Mouse (Mus musculus) retina, adult 2 months (tissue): ENCODE results near the gene Cdh22.

Source experiments
- DNase-seq: peaks from one replicate; pipeline ENCODE4 v3.0.0-alpha.2; 2012; ENCODE audit warnings: low read depth, low spot score

Gene Cdh22

DNA sequence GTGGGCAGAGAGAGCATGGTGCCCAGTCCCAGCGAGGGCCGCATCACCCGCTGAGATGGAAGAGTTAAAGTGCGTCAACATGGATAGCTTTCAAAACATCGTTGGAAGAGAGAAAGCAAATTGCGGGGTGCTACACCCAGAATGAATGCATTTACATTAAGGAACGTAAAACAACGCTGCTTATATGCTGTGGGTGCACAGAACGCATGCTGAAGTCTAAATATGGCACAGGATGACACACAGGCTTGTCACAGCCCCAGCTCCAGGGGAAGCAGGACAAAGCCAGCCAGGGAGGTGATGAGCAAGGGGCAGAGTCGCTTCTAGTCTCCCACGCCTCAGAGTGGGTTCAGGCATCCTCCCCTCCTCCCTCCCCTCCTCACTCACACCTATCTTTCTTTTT, 27.0 kb downstream of the Cdh22 start:
- no peak for DNase-seq

GRCm38 (mm10) chr2:165207086-165207485, 27.6 kb downstream of the Cdh22 start:
- no peak for DNase-seq

DNA sequence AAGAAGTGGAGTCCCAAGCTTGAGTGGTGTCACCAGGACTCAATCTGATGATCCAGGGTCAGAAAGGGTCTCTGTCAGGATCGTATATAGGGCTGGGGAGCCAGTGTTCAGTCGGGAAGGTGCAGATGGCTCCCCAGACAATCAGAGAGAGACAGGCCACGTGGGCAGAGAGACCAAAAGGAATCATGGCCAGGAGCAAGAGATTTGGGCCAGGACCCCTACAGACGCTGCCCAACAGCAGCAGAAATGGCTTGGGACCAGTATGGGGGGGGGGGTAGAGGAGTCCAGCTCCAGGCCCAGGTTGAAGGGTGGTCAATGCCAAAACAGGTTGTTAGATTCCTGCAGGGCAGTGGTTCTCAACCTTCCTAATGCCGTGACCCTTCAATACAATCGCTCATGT, 29.2 kb downstream of the Cdh22 start:
- no peak for DNase-seq

GRCm38 (mm10) chr2:165204931-165205330, 29.7 kb downstream of the Cdh22 start:
- DNase-seq = no peak

- no peak for DNase-seq
Measured at GRCm38 (mm10) chr2:165201761-165202751, 32.6 kb downstream of the Cdh22 start.

- no peak for DNase-seq
Measured at GRCm38 (mm10) chr2:165197546-165197945, 37.1 kb downstream of the Cdh22 start.

- no peak for DNase-seq
Measured at GRCm38 (mm10) chr2:165195411-165196182, 39.1 kb downstream of the Cdh22 start.

- DNase-seq = no peak
Measured at GRCm38 (mm10) chr2:165191483-165191882, 43.2 kb downstream of the Cdh22 start.

DNA sequence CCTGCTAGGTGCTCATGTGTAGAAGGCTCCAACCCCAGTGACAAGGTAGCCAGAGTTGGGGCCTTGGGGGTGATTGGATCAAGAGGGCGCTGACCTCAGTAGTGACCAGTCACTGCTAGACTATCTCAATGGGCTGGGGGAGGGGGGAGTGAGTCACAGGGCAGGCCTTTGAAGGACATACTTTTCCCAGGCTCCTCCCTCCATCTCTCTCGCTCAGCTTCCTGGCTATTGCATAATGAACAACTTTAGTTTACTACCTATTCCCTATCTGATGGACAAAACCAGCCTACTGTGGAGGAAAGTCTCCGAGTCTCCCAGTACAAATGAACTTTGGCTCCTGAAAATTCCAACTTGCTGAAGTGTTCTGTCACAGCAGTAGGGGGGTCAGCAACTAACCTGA, 45.1 kb downstream of the Cdh22 start:
- no peak for DNase-seq

- no peak for DNase-seq
Measured at GRCm38 (mm10) chr2:165187648-165188380, 46.8 kb downstream of the Cdh22 start.

DNA sequence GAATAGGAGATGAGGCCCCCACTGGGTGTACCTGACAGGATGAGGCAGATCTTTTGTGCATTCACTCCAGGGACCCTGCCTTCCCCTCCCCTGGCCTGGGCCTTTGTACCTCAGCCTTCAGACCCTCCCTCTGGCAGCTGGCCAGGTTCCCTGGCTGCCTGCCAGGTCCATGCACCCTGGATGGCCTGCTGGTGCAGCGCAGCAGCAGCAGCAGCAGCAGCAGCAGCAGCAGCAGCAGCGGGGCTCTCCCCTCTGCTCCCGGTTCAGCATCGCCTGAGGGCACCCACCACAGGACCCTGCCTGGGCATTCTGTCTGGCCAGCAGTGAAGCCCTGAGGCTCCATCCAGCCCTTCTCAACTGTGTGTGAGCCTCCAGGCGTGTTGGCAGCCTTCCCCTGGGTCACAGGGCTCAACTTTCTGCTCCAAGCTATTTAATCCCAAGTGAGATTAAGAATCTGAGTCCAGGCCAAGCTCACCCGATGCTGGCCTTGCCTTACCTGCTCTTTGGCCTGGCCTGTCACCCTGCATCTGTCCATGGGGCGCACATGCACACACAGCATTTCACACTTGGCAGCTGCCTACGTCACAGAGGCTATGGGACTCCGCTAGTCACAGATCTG, 50.5 kb downstream of the Cdh22 start:
- DNase-seq = no peak

DNA sequence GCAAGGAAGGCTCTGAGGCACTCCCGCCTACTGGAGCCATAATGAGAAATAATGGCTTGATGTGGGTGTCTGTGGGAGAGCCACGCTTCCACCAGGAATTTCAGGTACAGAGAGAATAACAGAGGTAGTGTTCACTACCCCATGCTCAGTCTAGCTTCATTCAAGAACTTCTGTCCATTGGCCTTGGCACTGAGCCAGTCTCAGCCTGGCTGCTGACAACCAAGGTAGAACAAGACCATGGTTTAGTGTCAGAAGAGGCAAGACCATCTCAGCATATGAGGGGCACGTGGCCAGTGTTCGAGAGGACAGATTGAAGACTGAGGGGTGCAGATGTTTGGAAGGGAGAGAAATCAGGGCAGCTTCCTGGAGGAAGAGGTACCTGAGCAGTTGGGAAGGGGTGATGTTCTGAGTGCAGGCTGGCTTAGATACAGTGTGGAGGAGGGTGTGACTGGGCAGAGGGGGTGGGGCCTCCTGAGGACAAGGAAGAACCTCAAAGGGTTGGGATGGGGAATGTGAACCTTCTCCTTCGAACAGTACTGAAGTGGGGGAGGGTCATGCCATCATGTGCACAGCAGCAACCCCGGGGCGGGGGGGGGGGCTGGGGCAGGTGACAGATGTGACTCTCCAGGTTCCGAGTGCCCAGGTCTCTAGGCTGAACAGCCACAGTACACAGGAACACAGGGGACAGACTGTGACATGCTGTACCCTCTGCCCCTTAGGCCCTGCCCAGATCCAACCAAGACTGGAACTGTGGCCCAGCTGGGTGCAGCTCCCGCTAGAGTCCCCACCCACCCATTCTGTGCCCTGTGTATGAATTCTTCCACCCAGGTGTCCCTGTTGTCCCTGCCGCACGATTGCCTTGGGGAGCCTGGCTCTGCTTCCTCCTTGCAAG, 52.3 kb downstream of the Cdh22 start:
- no peak for DNase-seq

- no peak for DNase-seq
Measured at GRCm38 (mm10) chr2:165179231-165179630, 55.4 kb downstream of the Cdh22 start.

- DNase-seq = no peak
Measured at GRCm38 (mm10) chr2:165176965-165177364, 57.7 kb downstream of the Cdh22 start.

DNA sequence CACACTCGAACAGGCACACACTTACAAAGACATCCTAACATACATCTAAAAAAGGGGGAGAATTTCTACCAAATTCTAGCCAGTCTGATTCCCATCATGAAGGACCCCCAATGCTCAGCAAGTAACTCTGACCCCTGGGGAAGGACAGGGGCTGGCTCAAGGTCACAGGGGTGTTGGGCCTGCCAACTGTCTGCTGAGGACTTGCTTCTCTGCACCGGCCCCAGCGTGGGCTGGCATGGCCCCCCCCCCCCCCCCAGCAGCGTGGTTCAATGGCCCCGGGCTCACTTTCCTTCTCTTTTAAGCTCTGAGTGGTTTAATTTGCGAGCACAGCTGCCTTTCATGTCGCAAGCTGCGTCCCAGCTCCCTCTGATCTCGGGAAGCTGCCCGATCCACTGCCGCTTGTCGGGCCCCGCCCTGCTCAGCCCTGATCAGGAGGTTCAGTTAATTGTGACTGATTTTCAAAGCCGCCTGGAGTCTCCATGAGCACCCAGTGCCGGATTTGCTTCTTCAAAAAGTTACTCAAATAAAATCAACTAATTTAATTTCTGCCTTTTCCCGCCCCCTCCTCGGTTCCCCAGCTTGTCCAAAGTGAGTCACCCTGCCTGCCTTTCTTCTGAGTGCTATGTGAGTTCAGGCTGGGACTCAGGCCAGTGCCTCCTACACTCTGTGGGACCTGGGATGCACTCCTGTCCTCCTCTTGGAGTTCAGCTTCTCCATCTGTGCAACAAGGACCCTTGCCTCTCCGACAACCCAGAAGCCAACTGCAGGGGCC, 67.8 kb downstream of the Cdh22 start:
- no peak for DNase-seq

DNA sequence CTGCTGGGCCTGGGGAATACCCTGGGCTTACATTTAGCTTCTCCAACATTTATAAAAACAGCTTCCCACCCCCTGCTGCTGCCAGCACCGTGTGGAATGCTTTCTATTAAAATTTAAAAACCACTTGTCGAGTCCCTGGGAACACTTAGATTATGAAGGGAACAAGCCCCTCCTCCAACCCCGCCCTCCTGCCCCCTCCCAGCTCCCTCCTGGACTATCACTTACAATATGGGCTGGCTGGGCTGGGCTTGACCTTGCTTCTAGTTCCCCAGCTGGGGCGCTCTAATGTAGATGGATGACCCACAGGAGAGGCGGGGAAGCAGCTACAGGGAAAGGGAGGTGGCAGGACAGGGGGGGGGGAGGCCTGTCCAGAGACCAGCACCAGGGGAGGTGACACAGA, 72.4 kb downstream of the Cdh22 start:
- DNase-seq = no peak

- DNase-seq = no peak
Measured at GRCm38 (mm10) chr2:165160466-165160865, 74.2 kb downstream of the Cdh22 start.

GRCm38 (mm10) chr2:165159055-165159688, 75.5 kb downstream of the Cdh22 start:
- no peak for DNase-seq

GRCm38 (mm10) chr2:165158317-165158716, 76.3 kb downstream of the Cdh22 start:
- DNase-seq = no peak
